Comparison of ENCODE assay signal across 14 mouse cellular contexts in the genomic region with DNA sequence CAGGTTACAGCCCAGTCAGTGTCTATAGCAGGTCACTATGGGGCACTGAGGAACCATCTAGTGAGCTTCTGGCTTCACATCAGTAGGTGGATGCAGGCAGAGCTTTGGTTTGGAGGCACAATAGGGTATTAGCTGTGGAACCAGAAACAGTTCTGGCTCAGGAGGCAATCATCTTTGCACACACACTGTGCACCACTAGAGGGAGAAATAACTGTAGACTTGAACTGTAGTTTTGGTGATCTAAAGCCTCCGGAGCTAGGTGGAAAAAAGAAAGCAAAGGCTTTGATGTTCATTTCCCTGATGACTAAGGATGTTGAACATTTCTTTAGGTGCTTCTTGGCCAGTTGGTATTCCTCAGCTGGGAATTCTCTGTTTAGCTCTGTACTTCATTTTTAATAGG.
DNase-seq lines count a peak whose midpoint lies in the region; ATAC-seq and TF ChIP-seq lines count a peak whose summit lies in the region.
"Had no signal": no experiment of that assay in that cellular context is flagged by ENCODE, and none has a peak within 500 bp of the region (broad histone marks: within the 10 kb centered on the region; RNA-seq: fewer than 3 reads in every experiment).

No protein-coding gene starts in this region.

- no peak overlapping the region for H3K9ac ChIP-seq in liver, embryonic 14.5 days (replicated peaks)
- no peak overlapping the region for H3K9ac ChIP-seq in liver, embryonic 12.5 days
- no peak overlapping the region for H3K9ac ChIP-seq in CH12.LX (ENCODE audit: insufficient read depth, low read depth)
- H3K9ac ChIP-seq: embryonic facial prominence, embryonic 13.5 days; heart, embryonic 13.5 days; hindbrain, embryonic 12.5 days; limb, embryonic 12.5 days; lung, embryonic 15.5 days had no signal

- intact Hi-C loops in gastrocnemius, adult 2 months (cut with DNase I): no loop called here

- in situ Hi-C loops in CH12.LX (cut with MboI; ENCODE audit: low pct_ligation_motif_present, low pct_unique_long_range_greater_than_20kb, low sequenced_read_pairs): no loop called here

- H3K9me3 ChIP-seq in liver, embryonic 14.5 days (ENCODE audit: control insufficient read depth, low read length): no peaks in the 10 kb centered on the region
- H3K9me3 ChIP-seq in liver, embryonic 12.5 days (replicated peaks): no peaks in the 10 kb centered on the region
- H3K9me3 ChIP-seq in CH12.LX (replicated peaks; ENCODE audit: low read length): no peaks in the 10 kb centered on the region
- H3K9me3 ChIP-seq: embryonic facial prominence, embryonic 13.5 days; heart, embryonic 13.5 days; hindbrain, embryonic 12.5 days; limb, embryonic 12.5 days; lung, embryonic 15.5 days; midbrain, embryonic 10.5 days had no signal

- peak; percentile 36 for TF ChIP-seq CTCF in liver, embryonic 14.5 days (IDR thresholded peaks at IDR 0.05; ENCODE audit: low read depth)
- TF ChIP-seq CTCF in CH12.LX (conservative IDR thresholded peaks at IDR 0.05 in 1 of 2, IDR thresholded peaks at IDR 0.05 in 1 of 2; ENCODE audit: low read depth in 2 of 2, low read length in 2 of 2): peak; percentile 27 to 52; a peak in 3 of 4 replicates
- peak; percentile 26; the same call in 1 of the 2 replicates for TF ChIP-seq CTCF in cortical plate, adult 2 months (IDR thresholded peaks at IDR 0.05; ENCODE audit: extremely low read depth, insufficient read depth, low read length)
- no peak for TF ChIP-seq CTCF in gastrocnemius, adult 2 months (IDR thresholded peaks at IDR 0.05)

- H3K27me3 ChIP-seq in liver, embryonic 14.5 days (ENCODE audit: control insufficient read depth, insufficient read depth, low read length): no peaks in the 10 kb centered on the region
- H3K27me3 ChIP-seq in liver, embryonic 12.5 days (replicated peaks): no peaks in the 10 kb centered on the region
- H3K27me3 ChIP-seq in CH12.LX (replicated peaks): no peaks in the 10 kb centered on the region
- H3K27me3 ChIP-seq: embryonic facial prominence, embryonic 13.5 days; heart, embryonic 13.5 days; hindbrain, embryonic 12.5 days; limb, embryonic 12.5 days; lung, embryonic 15.5 days had no signal

- peaks cover 7 to 15% of the 10 kb centered on the region in 2 experiments for H3K4me1 ChIP-seq in liver, embryonic 14.5 days (replicated peaks; ENCODE audit: control insufficient read depth in 2 of 2, insufficient read depth in 2 of 2, low read length in 1 of 2)
- peaks cover 24% of the 10 kb centered on the region for H3K4me1 ChIP-seq in liver, embryonic 12.5 days
- peaks cover 4 to 15% of the 10 kb centered on the region in 2 experiments; a peak in 3 of 4 replicates for H3K4me1 ChIP-seq in CH12.LX (ENCODE audit: control insufficient read depth in 1 of 2, insufficient read depth in 2 of 2)
- no peaks in the 10 kb centered on the region for H3K4me1 ChIP-seq in cortical plate, adult 2 months (ENCODE audit: control insufficient read depth, insufficient read depth, low read length)
- H3K4me1 ChIP-seq: embryonic facial prominence, embryonic 13.5 days; heart, embryonic 13.5 days; hindbrain, embryonic 12.5 days; limb, embryonic 12.5 days; lung, embryonic 15.5 days; midbrain, embryonic 10.5 days had no signal

- no peak for ATAC-seq in liver, embryonic 14.5 days (ENCODE audit: insufficient read depth)
- no peak for ATAC-seq in liver, embryonic 12.5 days

- no peak for TF ChIP-seq POLR2A in CH12.LX (IDR thresholded peaks at IDR 0.05; ENCODE audit: low read depth, low read length)
- TF ChIP-seq POLR2A in cortical plate, adult 2 months (IDR thresholded peaks at IDR 0.05; ENCODE audit: extremely low read depth, insufficient read depth, low read length): no peak

- no peak for DNase-seq in liver, embryonic 14.5 days (ENCODE audit: low read depth in 3 of 3, low spot score in 3 of 3)
- peak; percentile 35 for DNase-seq in CH12.LX (ENCODE audit: extremely low read depth)
- peak; percentile 52 for DNase-seq in thymus, postnatal 14 days
- DNase-seq in embryo, embryonic 9.5 days (ENCODE audit: extremely low spot score): no peak
- DNase-seq in gastrocnemius, adult 2 months: no peak
- DNase-seq: cerebellum, adult 9-11 months had no signal

- H3K79me2 ChIP-seq in CH12.LX (replicated peaks; ENCODE audit: control insufficient read depth, extremely low read depth, insufficient read depth, poor library complexity, severe bottlenecking): no peaks in the 10 kb centered on the region

- no peak overlapping the region for H3K4me3 ChIP-seq in liver, embryonic 14.5 days (ENCODE audit: insufficient read depth in 1 of 2, low read depth in 2 of 2, low read length in 2 of 2)
- no peak overlapping the region for H3K4me3 ChIP-seq in liver, embryonic 12.5 days
- H3K4me3 ChIP-seq in CH12.LX (replicated peaks in 1 of 3; ENCODE audit: low read depth in 2 of 3, low read length in 2 of 3, poor library complexity in 1 of 3): no peak overlapping the region
- H3K4me3 ChIP-seq in cortical plate, adult 2 months (ENCODE audit: insufficient read depth, low read length): no peak overlapping the region
- no peak overlapping the region for H3K4me3 ChIP-seq in gastrocnemius, adult 2 months
- H3K4me3 ChIP-seq: embryonic facial prominence, embryonic 13.5 days; heart, embryonic 13.5 days; hindbrain, embryonic 12.5 days; limb, embryonic 12.5 days; lung, embryonic 15.5 days; midbrain, embryonic 10.5 days had no signal

- H3K27ac ChIP-seq in liver, embryonic 14.5 days: no peak overlapping the region
- H3K27ac ChIP-seq in liver, embryonic 12.5 days: no peak overlapping the region
- no peak overlapping the region for H3K27ac ChIP-seq in CH12.LX (ENCODE audit: insufficient read depth, low read depth)
- H3K27ac ChIP-seq in cortical plate, adult 2 months (ENCODE audit: insufficient read depth, low read length): no peak overlapping the region
- no peak overlapping the region for H3K27ac ChIP-seq in gastrocnemius, adult 2 months
- H3K27ac ChIP-seq: embryonic facial prominence, embryonic 13.5 days; heart, embryonic 13.5 days; hindbrain, embryonic 12.5 days; limb, embryonic 12.5 days; lung, embryonic 15.5 days; midbrain, embryonic 10.5 days had no signal

- dilution Hi-C loops in CH12.LX (cut with MboI; ENCODE audit: extremely low pct_ligation_motif_present, extremely low pct_unique_long_range_greater_than_20kb, low sequenced_read_pairs): no loop called here

- no peak; the same call in 1 of the 2 replicates for TF ChIP-seq RAD21 in CH12.LX (IDR thresholded peaks at IDR 0.05; ENCODE audit: low read depth, low read length)

- no peaks in the 10 kb centered on the region for H3K36me3 ChIP-seq in liver, embryonic 14.5 days (replicated peaks; ENCODE audit: control insufficient read depth, insufficient read depth, low read depth)
- H3K36me3 ChIP-seq in liver, embryonic 12.5 days: no peaks in the 10 kb centered on the region
- no peaks in the 10 kb centered on the region for H3K36me3 ChIP-seq in CH12.LX (replicated peaks in 1 of 2; ENCODE audit: control insufficient read depth in 1 of 2, insufficient read depth in 1 of 2, low read length in 1 of 2)
- H3K36me3 ChIP-seq: embryonic facial prominence, embryonic 13.5 days; heart, embryonic 13.5 days; hindbrain, embryonic 12.5 days; limb, embryonic 12.5 days; lung, embryonic 15.5 days; midbrain, embryonic 10.5 days had no signal

- no peak overlapping the region for H3K4me2 ChIP-seq in liver, embryonic 14.5 days (ENCODE audit: low read depth)
- no peak overlapping the region for H3K4me2 ChIP-seq in liver, embryonic 12.5 days
- H3K4me2 ChIP-seq in CH12.LX (ENCODE audit: insufficient read depth, low read depth, poor library complexity, severe bottlenecking): no peak overlapping the region
- H3K4me2 ChIP-seq: embryonic facial prominence, embryonic 13.5 days; heart, embryonic 13.5 days; hindbrain, embryonic 12.5 days; limb, embryonic 12.5 days; lung, embryonic 15.5 days had no signal

- 21% methylated on average over 1 of the region's 1 CpGs for WGBS in liver, embryonic 14.5 days (ENCODE audit: insufficient replicate concordance)
- 38% methylated on average over 1 of the region's 1 CpGs for WGBS in liver, embryonic 12.5 days (ENCODE audit: insufficient replicate concordance)

- TF ChIP-seq EP300 in liver, embryonic 14.5 days (IDR thresholded peaks at IDR 0.05; ENCODE audit: low read depth): no peak
- TF ChIP-seq EP300 in CH12.LX (IDR thresholded peaks at IDR 0.05; ENCODE audit: low read length): no peak

TF ChIP-seq in CH12.LX, 34 proteins besides CTCF, POLR2A, EP300 and RAD21:
- TF ChIP-seq IRF4 (IDR thresholded peaks at IDR 0.05; ENCODE audit: low read depth, low read length) (no peak), USF2 (conservative IDR thresholded peaks at IDR 0.05; ENCODE audit: low read depth, low read length) (no peak), RCOR1 (conservative IDR thresholded peaks at IDR 0.05; ENCODE audit: low read depth, low read length) (no peak), TCF12 (IDR thresholded peaks at IDR 0.05; ENCODE audit: low read depth, low read length) (no peak), ELF1 (IDR thresholded peaks at IDR 0.05; ENCODE audit: low read depth, low read length) (no peak), SIN3A (IDR thresholded peaks at IDR 0.05; ENCODE audit: low read length) (no peak), MEF2A (IDR thresholded peaks at IDR 0.05; ENCODE audit: borderline replicate concordance, low read depth, low read length) (no peak), MYC (IDR thresholded peaks at IDR 0.05; ENCODE audit: low read depth, low read length) (no peak), NRF1 (IDR thresholded peaks at IDR 0.05; ENCODE audit: low read depth, low read length) (no peak), E2F4 (IDR thresholded peaks at IDR 0.05; ENCODE audit: insufficient replicate concordance, low read depth, low read length) (no peak), UBTF (IDR thresholded peaks at IDR 0.05; ENCODE audit: low read depth, low read length) (no peak), TBP (conservative IDR thresholded peaks at IDR 0.05; ENCODE audit: low read depth, low read length) (no peak), CHD1 (IDR thresholded peaks at IDR 0.05; ENCODE audit: low read depth, low read length) (no peak), MAFK (IDR thresholded peaks at IDR 0.05; ENCODE audit: insufficient replicate concordance, low read length) (no peak), GABPA (IDR thresholded peaks at IDR 0.05; ENCODE audit: insufficient replicate concordance, low read depth, low read length) (no peak), BHLHE40 (IDR thresholded peaks at IDR 0.05; ENCODE audit: low read depth, low read length) (no peak)

Comparison
In these comparisons a context has a peak if more than half of its experiments do, and no peak if none do; other contexts are left out.
1. DNase-seq: peak in CH12.LX (single experiment) and thymus, postnatal 14 days (single experiment); none in liver, embryonic 14.5 days (0 of 3), embryo, embryonic 9.5 days (single experiment) and gastrocnemius, adult 2 months (single experiment).